Mouse (Mus musculus) forebrain, embryonic 14.5 days (tissue): ENCODE results near the gene Gngt2. TPM values are rescaled to one million over a fixed set of nuclear protein-coding genes. Genes with fewer than 3 reads are reported as not detected.

Experiments used
- ATAC-seq: fragments of 200-750 bp; cut with Nextera tagmentation; 2 replicates; pipeline ENCODE4 v1.8.0; 2017; ENCODE audit warnings: mild to moderate bottlenecking, moderate library complexity
- DNase-seq: peaks from one replicate; pipeline ENCODE4 v3.0.0-alpha.2; 2015; ENCODE audit warnings: low spot score
- H3K27ac ChIP-seq: fragments of 300-500 bp; sonication (generic); 2 replicates; pipeline ENCODE4 v1.5.1; 2014; ENCODE audit warnings: low read depth, mild to moderate bottlenecking, control low read depth, low read length, moderate library complexity
- H3K27me3 ChIP-seq: fragments of 300-500 bp; sonication (generic); replicated peaks from 2 replicates; pipeline ENCODE4 v1.6.1; 2014; ENCODE audit warnings: low read length, control low read depth, mixed read lengths; ENCODE audit not compliant: control insufficient read depth, insufficient read depth
- H3K36me3 ChIP-seq: fragments of 300-500 bp; sonication (generic); 2 replicates; pipeline ENCODE4 v1.6.1; 2014; ENCODE audit warnings: low read length, control low read depth; ENCODE audit not compliant: control insufficient read depth, insufficient read depth
- H3K4me1 ChIP-seq: fragments of 300-500 bp; sonication (generic); 2 replicates; pipeline ENCODE4 v1.6.1; 2014; ENCODE audit warnings: antibody characterized with exemption, low read length, control low read depth; ENCODE audit not compliant: control insufficient read depth, insufficient read depth
- H3K4me2 ChIP-seq: fragments of 300-500 bp; sonication (generic); 2 replicates; pipeline ENCODE4 v1.6.1; 2014; ENCODE audit warnings: mild to moderate bottlenecking, control low read depth, low read length
- H3K4me3 ChIP-seq: fragments of 300-500 bp; sonication (generic); 2 replicates; pipeline ENCODE4 v1.5.1; 2014; ENCODE audit warnings: low read depth, low read length, control low read depth
- H3K9ac ChIP-seq: fragments of 300-500 bp; sonication (generic); 2 replicates; pipeline ENCODE4 v1.6.1; 2014; ENCODE audit warnings: mild to moderate bottlenecking, low read length, control low read depth, moderate library complexity
- H3K9me3 ChIP-seq: fragments of 300-500 bp; sonication (generic); replicated peaks from 2 replicates; pipeline ENCODE4 v1.6.1; 2016; ENCODE audit warnings: low read length, control low read depth, mixed read lengths; ENCODE audit not compliant: control insufficient read depth
- WGBS: fragments of 180-500 bp; shearing (Covaris S2); extraction: QIAGEN DNeasy Blood & Tissue Kit; methylation state at CpG from one replicate; pipeline ENCODE4 v1.1.7; 2014; 5-methylcytosine and 5-hydroxymethylcytosine counted together
- polyA plus RNA-seq: library from polyadenylated mRNA; unstranded; fragments of >200 nt; fragmentation: Nextera tagmentation; extraction: Ambion mirVana; gene quantifications from 2 replicates; pipeline ENCODE4 v1.2.1, GENCODE M21; 2014

Gngt2 gene
- polyA plus RNA-seq, 1 experiment from 2014 or later = 2.7 TPM

- Histone ChIP-seq H3K36me3 (no peaks in the 10 kb centered on the region), H3K27ac (no peak overlapping the region), H3K9me3 (no peaks in the 10 kb centered on the region), H3K4me2 (no peak overlapping the region), H3K4me1 (no peaks in the 10 kb centered on the region), H3K9ac (no peak overlapping the region), H3K4me3 (no peak overlapping the region), H3K27me3 (no peaks in the 10 kb centered on the region)
- no peak for ATAC-seq
- no peak for DNase-seq
- 82% methylated on average over 2 of the region's 2 CpGs for WGBS
Observed at GRCm38 (mm10) chr11:95890462-95891051, 53.5 kb downstream of the Gngt2 start.

Other genes with a start within 250 kb of the Gngt2 start
- 5.0 and 7.8 TPM in 2 replicates for gene Ngfr, start 249.5 kb upstream of the Gngt2 start, polyA plus RNA-seq
- gene Phb, start 170.3 kb upstream of the Gngt2 start, polyA plus RNA-seq = 215 and 222 TPM in 2 replicates
- gene Zfp652, start 124.5 kb upstream of the Gngt2 start, polyA plus RNA-seq = 11.7 and 13.2 TPM in 2 replicates
- 0.43 and 0.95 TPM in 2 replicates for gene B130006D01Rik, start 113.6 kb upstream of the Gngt2 start, polyA plus RNA-seq
- not detected in 2 replicates for gene Phospho1, start 12.7 kb upstream of the Gngt2 start, polyA plus RNA-seq
- 0.50 and 1.1 TPM in 2 replicates for gene Abi3, start 5.3 kb downstream of the Gngt2 start, polyA plus RNA-seq
- gene B4galnt2, start 77.7 kb downstream of the Gngt2 start, polyA plus RNA-seq = not detected in 2 replicates
- gene Igf2bp1, start 168.7 kb downstream of the Gngt2 start, polyA plus RNA-seq = 14.6 and 15.3 TPM in 2 replicates
- gene Gip, start 187.3 kb downstream of the Gngt2 start, polyA plus RNA-seq = not detected in 2 replicates
- 58.4 and 68.8 TPM in 2 replicates for gene Snf8, start 197.7 kb downstream of the Gngt2 start, polyA plus RNA-seq
- gene Ube2z, start 228.2 kb downstream of the Gngt2 start, polyA plus RNA-seq = 24.9 and 26.9 TPM in 2 replicates
- gene Atp5g1, start 238.5 kb downstream of the Gngt2 start, polyA plus RNA-seq = 606 and 726 TPM in 2 replicates